Mouse (Mus musculus) B cell, adult 62 days (primary cell): Measurements from ENCODE around the gene Plppr1. TPM values are rescaled to one million over a fixed set of nuclear protein-coding genes. Genes with fewer than 3 reads are reported as not detected.

Source experiments
- total RNA-seq: library from RNA; stranded (reverse); gene quantifications from 4 replicates; pipeline ENCODE4 v1.2.4, GENCODE M21; 2023

The Plppr1 gene
- total RNA-seq, result not detected in 4 replicates

GRCm38 (mm10) chr4:49059021-49059401 is at the start of gene Plppr1:
TSS of gene Plppr1 (plus strand) at chr4:49059273.

